Mouse (Mus musculus): Measurements from ENCODE around the gene Gm4871. TPM values are rescaled to one million over a fixed set of nuclear protein-coding genes. Genes with fewer than 3 reads are reported as not detected.

The Gm4871 gene
- polyA plus RNA-seq, 1 experiment from 2014 or later: not detected

DNA sequence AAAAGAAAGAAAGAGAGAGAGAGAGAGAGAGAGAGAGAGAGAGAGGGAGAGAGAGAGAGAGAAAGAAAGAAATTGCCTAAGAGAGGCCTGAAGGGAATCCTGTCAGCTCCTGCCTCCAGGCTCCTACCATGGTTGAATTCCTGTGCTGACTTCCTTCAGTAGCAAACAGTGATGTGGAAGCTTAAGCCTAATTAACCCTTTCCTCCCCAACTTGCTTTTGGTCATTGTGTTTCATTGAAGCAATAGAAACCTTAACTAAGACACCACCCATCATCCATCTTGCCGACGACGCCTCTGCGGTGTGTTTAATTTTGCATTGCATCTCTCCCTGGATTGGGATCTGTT lies 43.5 kb downstream of the Gm4871 start:
- 77% methylated on average over 4 of the region's 4 CpGs for WGBS
- H3K27me3 ChIP-seq (replicated peaks): no peaks in the 10 kb centered on the region
- ATAC-seq (ENCODE audit: insufficient read depth, low FRiP score, low read depth): no peak

GRCm38 (mm10) chr5:144988340-144989060 lies 44.1 kb downstream of the Gm4871 start:
- no peak overlapping the region for H3K4me2 ChIP-seq
- no peaks in the 10 kb centered on the region for H3K4me1 ChIP-seq
- no peaks in the 10 kb centered on the region for H3K36me3 ChIP-seq
- WGBS: 43% methylated on average over 9 of the region's 9 CpGs
- no peak overlapping the region for H3K4me3 ChIP-seq (replicated peaks)
- no peak overlapping the region for H3K9ac ChIP-seq
- H3K9me3 ChIP-seq: no peaks in the 10 kb centered on the region
- no peaks in the 10 kb centered on the region for H3K27me3 ChIP-seq (replicated peaks)
- ATAC-seq (ENCODE audit: insufficient read depth, low FRiP score, low read depth): peak; percentile 70
- no peak overlapping the region for H3K27ac ChIP-seq

More for the DNA sequence above, 43.5 kb downstream of the Gm4871 start:
- Histone ChIP-seq H3K36me3 (no peaks in the 10 kb centered on the region), H3K9ac (no peak overlapping the region), H3K4me3 (replicated peaks) (no peak overlapping the region), H3K4me1 (no peaks in the 10 kb centered on the region), H3K27ac (no peak overlapping the region), H3K4me2 (no peak overlapping the region), H3K9me3 (no peaks in the 10 kb centered on the region)

DNA sequence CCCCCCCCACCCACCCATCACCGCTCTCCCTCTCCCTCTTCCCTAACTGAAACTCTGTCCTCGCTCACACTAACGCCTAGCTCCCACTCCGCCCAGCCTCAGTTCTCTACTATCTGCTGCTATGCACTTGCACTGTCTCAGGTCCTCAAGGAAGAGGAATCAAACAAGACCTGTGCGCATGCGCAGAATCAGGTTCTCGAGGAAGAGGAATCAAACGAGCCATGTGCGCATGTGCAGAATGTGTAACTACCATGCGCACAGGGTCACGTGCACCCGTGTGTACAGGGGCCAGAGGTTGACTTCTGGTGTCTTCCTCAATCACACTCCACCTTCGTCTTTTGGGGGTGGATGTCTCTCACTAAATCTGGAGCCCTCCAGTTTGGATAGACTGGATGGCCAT lies 45.0 kb downstream of the Gm4871 start:
- no peaks in the 10 kb centered on the region for H3K9me3 ChIP-seq
- H3K27me3 ChIP-seq (replicated peaks): no peaks in the 10 kb centered on the region
- H3K4me2 ChIP-seq: no peak overlapping the region
- no peak for ATAC-seq (ENCODE audit: insufficient read depth, low FRiP score, low read depth)
- H3K27ac ChIP-seq: no peak overlapping the region
- H3K9ac ChIP-seq: no peak overlapping the region
- H3K36me3 ChIP-seq: no peaks in the 10 kb centered on the region
- 89% methylated on average over 13 of the region's 13 CpGs for WGBS
- no peaks in the 10 kb centered on the region for H3K4me1 ChIP-seq
- no peak overlapping the region for H3K4me3 ChIP-seq (replicated peaks)

DNA sequence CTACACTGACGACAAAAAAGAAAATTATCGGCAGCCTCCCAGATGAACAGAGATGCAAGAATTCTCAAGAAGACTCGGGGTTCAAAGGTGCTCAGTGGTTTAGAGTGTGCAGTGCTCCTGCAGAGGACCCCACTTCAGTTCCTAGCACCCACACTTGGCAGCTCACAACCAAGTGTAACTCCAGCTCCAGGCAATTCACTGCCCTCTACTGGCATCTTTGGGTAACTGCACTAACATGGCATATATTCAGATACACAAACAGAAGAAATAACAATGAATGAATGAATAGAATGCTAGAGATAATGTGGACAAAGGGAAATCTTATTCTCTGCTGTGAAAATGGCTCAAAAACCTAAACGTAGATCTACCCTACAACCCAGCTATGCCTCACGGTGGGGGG lies 47.7 kb downstream of the Gm4871 start:
- Histone ChIP-seq H3K4me3 (replicated peaks) (no peak overlapping the region), H3K9ac (no peak overlapping the region), H3K27ac (no peak overlapping the region), H3K9me3 (no peaks in the 10 kb centered on the region), H3K4me2 (no peak overlapping the region), H3K27me3 (replicated peaks) (no peaks in the 10 kb centered on the region), H3K36me3 (no peaks in the 10 kb centered on the region), H3K4me1 (no peaks in the 10 kb centered on the region)
- no peak for ATAC-seq (ENCODE audit: insufficient read depth, low FRiP score, low read depth)
- 88% methylated on average over 5 of the region's 5 CpGs for WGBS

DNA sequence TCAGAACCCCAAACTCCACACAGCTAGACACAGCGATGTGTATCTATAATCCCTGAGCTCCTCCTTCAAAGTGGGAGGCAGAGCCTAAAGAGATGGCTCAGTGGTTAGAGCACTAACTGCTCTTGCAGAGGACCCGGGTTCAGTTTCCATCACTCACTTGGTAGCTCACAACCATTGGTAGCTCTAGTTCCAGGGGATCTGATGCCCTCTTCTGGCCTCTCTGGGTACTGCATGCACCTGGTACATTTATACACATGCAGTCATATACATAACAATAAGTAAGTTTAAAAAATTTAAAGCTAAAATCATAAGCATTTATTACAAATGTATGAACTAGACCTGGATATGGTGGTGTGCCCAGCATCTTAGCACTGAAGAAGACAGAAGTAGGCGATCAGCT lies 49.3 kb downstream of the Gm4871 start:
- 93% methylated on average over 3 of the region's 3 CpGs for WGBS
- H3K9ac ChIP-seq: no peak overlapping the region
- H3K4me1 ChIP-seq: 0 out of 2 replicates have a peak, but pooled peaks cover 3% of the 10 kb centered on the region
- no peak overlapping the region for H3K4me3 ChIP-seq (replicated peaks)
- no peaks in the 10 kb centered on the region for H3K27me3 ChIP-seq (replicated peaks)
- no peak for ATAC-seq (ENCODE audit: insufficient read depth, low FRiP score, low read depth)
- no peak overlapping the region for H3K27ac ChIP-seq
- H3K36me3 ChIP-seq: no peaks in the 10 kb centered on the region
- H3K9me3 ChIP-seq: no peaks in the 10 kb centered on the region
- H3K4me2 ChIP-seq: no peak overlapping the region

Other genes with a start within 250 kb of the Gm4871 start
- gene Smurf1, start 66.9 kb downstream of the Gm4871 start, polyA plus RNA-seq (2015; fragmentation: Nextera tagmentation; extraction: Ambion mirVana): 14.3 and 14.4 TPM in 2 replicates
- gene 1700018F24Rik, start 10.2 kb upstream of the Gm4871 start, polyA plus RNA-seq (2015; fragmentation: Nextera tagmentation; extraction: Ambion mirVana): not detected in 2 replicates
- gene Arpc1a, start 51.1 kb upstream of the Gm4871 start, polyA plus RNA-seq (2015; fragmentation: Nextera tagmentation; extraction: Ambion mirVana): 134 and 138 TPM in 2 replicates
- gene Kpna7, start 51.3 kb upstream of the Gm4871 start, polyA plus RNA-seq (2015; fragmentation: Nextera tagmentation; extraction: Ambion mirVana): 0.18 and 0.52 TPM in 2 replicates
- gene Arpc1b, start 81.5 kb upstream of the Gm4871 start, polyA plus RNA-seq (2015; fragmentation: Nextera tagmentation; extraction: Ambion mirVana): 393 and 405 TPM in 2 replicates
- 90.9 and 91.1 TPM in 2 replicates for gene Pdap1, start 107.5 kb upstream of the Gm4871 start, polyA plus RNA-seq (2015; fragmentation: Nextera tagmentation; extraction: Ambion mirVana)
- 175 TPM in 2 replicates for gene Bud31, start 107.6 kb upstream of the Gm4871 start, polyA plus RNA-seq (2015; fragmentation: Nextera tagmentation; extraction: Ambion mirVana)
- 13.7 and 13.9 TPM in 2 replicates for gene Ptcd1, start 134.4 kb upstream of the Gm4871 start, polyA plus RNA-seq (2015; fragmentation: Nextera tagmentation; extraction: Ambion mirVana)
- gene Cpsf4, start 134.5 kb upstream of the Gm4871 start, polyA plus RNA-seq (2015; fragmentation: Nextera tagmentation; extraction: Ambion mirVana): 43.0 and 44.6 TPM in 2 replicates
- gene Atp5j2, start 159.3 kb upstream of the Gm4871 start, polyA plus RNA-seq (2015; fragmentation: Nextera tagmentation; extraction: Ambion mirVana): 678 and 770 TPM in 2 replicates
- 7.4 and 8.0 TPM in 2 replicates for gene Zkscan14, start 169.1 kb upstream of the Gm4871 start, polyA plus RNA-seq (2015; fragmentation: Nextera tagmentation; extraction: Ambion mirVana)
- gene Zkscan5, start 171.8 kb upstream of the Gm4871 start, polyA plus RNA-seq (2015; fragmentation: Nextera tagmentation; extraction: Ambion mirVana): 10.4 and 12.1 TPM in 2 replicates
- 28.7 and 31.2 TPM in 2 replicates for gene Zfp655, start 199.0 kb upstream of the Gm4871 start, polyA plus RNA-seq (2015; fragmentation: Nextera tagmentation; extraction: Ambion mirVana)
- 0.68 and 0.85 TPM in 2 replicates for gene Zscan25, start 247.7 kb upstream of the Gm4871 start, polyA plus RNA-seq (2015; fragmentation: Nextera tagmentation; extraction: Ambion mirVana)

Measured in stomach, embryonic 15.5 days (tissue).